Mouse (Mus musculus) cerebellum, adult 9-11 months (tissue): ENCODE measurements around the gene Dbh.

Experiments used
- DNase-seq: peaks from one replicate; pipeline ENCODE4 v3.0.0; 2022

Gene Dbh

GRCm38 (mm10) chr2:27164796-27165590, at the start of gene Dbh:
TSS of gene Dbh (plus strand) at chr2:27165233.
- no peak for DNase-seq

GRCm38 (mm10) chr2:27118452-27118851, 46.6 kb upstream of the Dbh start:
- DNase-seq = no peak

GRCm38 (mm10) chr2:27119766-27120165, 45.3 kb upstream of the Dbh start:
- no peak for DNase-seq

GRCm38 (mm10) chr2:27120241-27120641, 44.8 kb upstream of the Dbh start:
- no peak for DNase-seq

- DNase-seq = peak; percentile 57
These were observed 43.2 kb upstream of the Dbh start for GRCm38 (mm10) chr2:27121626-27122355.

GRCm38 (mm10) chr2:27122578-27122977, 42.5 kb upstream of the Dbh start:
- no peak for DNase-seq

- no peak for DNase-seq
These were observed 41.9 kb upstream of the Dbh start for GRCm38 (mm10) chr2:27123121-27123520.

- DNase-seq = no peak
These were observed 39.1 kb upstream of the Dbh start for GRCm38 (mm10) chr2:27125979-27126378.

- no peak for DNase-seq
These were observed 38.5 kb upstream of the Dbh start for GRCm38 (mm10) chr2:27126496-27126895.

- no peak for DNase-seq
These were observed 36.0 kb upstream of the Dbh start for GRCm38 (mm10) chr2:27128990-27129389.

- DNase-seq = no peak
These were observed 29.1 kb upstream of the Dbh start for GRCm38 (mm10) chr2:27135935-27136334.

- no peak for DNase-seq
These were observed 28.7 kb upstream of the Dbh start for GRCm38 (mm10) chr2:27136336-27136735.

GRCm38 (mm10) chr2:27136789-27137188, 28.2 kb upstream of the Dbh start:
- no peak for DNase-seq

- no peak for DNase-seq
These were observed 26.7 kb upstream of the Dbh start for GRCm38 (mm10) chr2:27138356-27138755.

GRCm38 (mm10) chr2:27141950-27142693, 22.9 kb upstream of the Dbh start, which contains the start of gene Fam163b:
TSS of gene Fam163b (minus strand) at chr2:27142491.
- DNase-seq = peak; percentile 57

GRCm38 (mm10) chr2:27144957-27145356, 20.1 kb upstream of the Dbh start:
- DNase-seq = no peak

- DNase-seq = no peak
These were observed 18.2 kb upstream of the Dbh start for GRCm38 (mm10) chr2:27146840-27147239.

GRCm38 (mm10) chr2:27149457-27149856, 15.6 kb upstream of the Dbh start:
- DNase-seq = no peak

- no peak for DNase-seq
These were observed 10.4 kb upstream of the Dbh start for GRCm38 (mm10) chr2:27154466-27155185.

- DNase-seq = no peak
These were observed 8.4 kb upstream of the Dbh start for GRCm38 (mm10) chr2:27156596-27156995.

GRCm38 (mm10) chr2:27161526-27161925, 3.5 kb upstream of the Dbh start:
- DNase-seq = no peak

GRCm38 (mm10) chr2:27162656-27163055, 2.4 kb upstream of the Dbh start:
- no peak for DNase-seq

- DNase-seq = no peak
These were observed 1.2 kb upstream of the Dbh start for GRCm38 (mm10) chr2:27163851-27164250.
